Mouse (Mus musculus) CH12.LX (cell line): ENCODE results near the gene Prkce. TPM values are rescaled to one million over a fixed set of nuclear protein-coding genes. Genes with fewer than 3 reads are reported as not detected.

ENCODE experiments used
- DNase-seq: peaks from one replicate; pipeline ENCODE4 v3.0.0-alpha.2; 2013; ENCODE audit errors: extremely low read depth
- H3K27ac ChIP-seq: 2 replicates; pipeline ENCODE4 v1.5.1; 2012; ENCODE audit warnings: low read depth, mild to moderate bottlenecking, control low read depth, moderate library complexity; ENCODE audit not compliant: insufficient read depth
- H3K27me3 ChIP-seq: replicated peaks from 2 replicates; pipeline ENCODE3; 2012; ENCODE audit warnings: inconsistent platforms
- H3K36me3 ChIP-seq, 2 experiments: replicated peaks in 1 of 2; 2 replicates each; pipeline versions ENCODE3 to v1.6.1; 2012; ENCODE audit warnings: inconsistent platforms in 1 of 2, low read length in 1 of 2, mild to moderate bottlenecking in 1 of 2, mixed read lengths in 1 of 2, moderate library complexity in 1 of 2; ENCODE audit not compliant: control insufficient read depth in 1 of 2, insufficient read depth in 1 of 2
- H3K4me1 ChIP-seq, 2 experiments: 2 replicates each; pipeline ENCODE4 v1.6.1; 2012; ENCODE audit warnings: inconsistent platforms in 1 of 2, moderate library complexity in 1 of 2; ENCODE audit not compliant: insufficient read depth in 2 of 2, control insufficient read depth in 1 of 2
- H3K4me2 ChIP-seq: 2 replicates; pipeline ENCODE4 v1.6.1; 2012; ENCODE audit warnings: low read depth, mild to moderate bottlenecking, control low read depth; ENCODE audit not compliant: poor library complexity, insufficient read depth, severe bottlenecking
- H3K4me3 ChIP-seq, 3 experiments: fragments of 150-350 bp in 1 of 3; sonication (generic) in 1 of 3; replicated peaks in 1 of 3; 2 replicates each; pipeline versions ENCODE3 to v1.5.1; 2011 to 2012; ENCODE audit warnings: low read depth in 2 of 3, low read length in 2 of 3, mild to moderate bottlenecking in 2 of 3, moderate library complexity in 2 of 3, control low read depth in 1 of 3, improper control_type of control experiment in 1 of 3, inconsistent platforms in 1 of 3, mixed read lengths in 1 of 3; ENCODE audit not compliant: poor library complexity in 1 of 3
- H3K79me2 ChIP-seq: replicated peaks from 2 replicates; pipeline ENCODE4 v1.6.1; 2012; ENCODE audit warnings: mild to moderate bottlenecking, moderate library complexity; ENCODE audit not compliant: control insufficient read depth, poor library complexity, insufficient read depth, severe bottlenecking; ENCODE audit errors: extremely low read depth
- H3K9ac ChIP-seq: 2 replicates; pipeline ENCODE4 v1.6.1; 2012; ENCODE audit warnings: low read depth, mild to moderate bottlenecking, control low read depth, moderate library complexity; ENCODE audit not compliant: insufficient read depth
- H3K9me3 ChIP-seq: replicated peaks from 2 replicates; pipeline ENCODE3; 2012; ENCODE audit warnings: low read length, inconsistent platforms, mixed read lengths
- BHLHE40 ChIP-seq: IDR thresholded peaks from 2 replicates; pipeline ENCODE4 v1.6.1; 2011; ENCODE audit warnings: mild to moderate bottlenecking, low read depth, low read length, improper control_type of control experiment
- CHD1 ChIP-seq: IDR thresholded peaks from 2 replicates; pipeline ENCODE4 v1.6.1; 2012; ENCODE audit warnings: low read depth, low read length, improper control_type of control experiment, inconsistent platforms
- ELF1 ChIP-seq: IDR thresholded peaks from 2 replicates; pipeline ENCODE4 v1.6.1; 2014; ENCODE audit warnings: low read depth, mild to moderate bottlenecking, inconsistent platforms, low read length, improper control_type of control experiment
- EP300 ChIP-seq: IDR thresholded peaks from 2 replicates; pipeline ENCODE4 v1.6.1; 2011; ENCODE audit warnings: low read length, improper control_type of control experiment
- ETS1 ChIP-seq: conservative IDR thresholded peaks from 2 replicates; pipeline ENCODE4 v1.6.1; 2012; ENCODE audit warnings: low read depth, mild to moderate bottlenecking, inconsistent platforms, low read length, improper control_type of control experiment, moderate library complexity
- JUN ChIP-seq: IDR thresholded peaks from 2 replicates; pipeline ENCODE4 v1.6.1; 2011; ENCODE audit warnings: low read depth, mild to moderate bottlenecking, low read length, improper control_type of control experiment, moderate library complexity; ENCODE audit not compliant: insufficient read depth
- KAT2A ChIP-seq: IDR thresholded peaks from 2 replicates; pipeline ENCODE4 v1.6.1; 2012; ENCODE audit warnings: low read length, improper control_type of control experiment, inconsistent platforms; ENCODE audit not compliant: insufficient replicate concordance
- MAFK ChIP-seq: IDR thresholded peaks from 2 replicates; pipeline ENCODE4 v1.6.1; 2011; ENCODE audit warnings: low read length, improper control_type of control experiment; ENCODE audit not compliant: insufficient replicate concordance
- MAX ChIP-seq: IDR thresholded peaks from 2 replicates; pipeline ENCODE4 v1.6.1; 2011; ENCODE audit warnings: low read length, improper control_type of control experiment
- MEF2A ChIP-seq: IDR thresholded peaks from 2 replicates; pipeline ENCODE4 v1.6.1; 2014; ENCODE audit warnings: low read depth, mild to moderate bottlenecking, inconsistent platforms, low read length, improper control_type of control experiment, borderline replicate concordance
- MXI1 ChIP-seq: IDR thresholded peaks from 2 replicates; pipeline ENCODE4 v1.6.1; 2011; ENCODE audit warnings: mild to moderate bottlenecking, low read depth, low read length, improper control_type of control experiment
- POLR2A ChIP-seq: IDR thresholded peaks from 2 replicates; pipeline ENCODE4 v1.6.1; 2011; ENCODE audit warnings: low read depth, mild to moderate bottlenecking, improper control_type of control experiment, low read length
- POLR2AphosphoS2 ChIP-seq: IDR thresholded peaks from 2 replicates; pipeline ENCODE4 v1.6.1; 2011; ENCODE audit warnings: low read depth, low read length, improper control_type of control experiment
- SMC3 ChIP-seq: IDR thresholded peaks from 2 replicates; pipeline ENCODE4 v1.6.1; 2011; ENCODE audit warnings: low read depth, low read length, improper control_type of control experiment
- TBP ChIP-seq: conservative IDR thresholded peaks from 2 replicates; pipeline ENCODE4 v1.6.1; 2011; ENCODE audit warnings: low read depth, low read length, improper control_type of control experiment
- TCF12 ChIP-seq: IDR thresholded peaks from 2 replicates; pipeline ENCODE4 v1.6.1; 2014; ENCODE audit warnings: low read depth, mild to moderate bottlenecking, inconsistent platforms, low read length, improper control_type of control experiment
- USF2 ChIP-seq: conservative IDR thresholded peaks from 2 replicates; pipeline ENCODE4 v1.6.1; 2011; ENCODE audit warnings: low read depth, low read length, improper control_type of control experiment
- ZMIZ1 ChIP-seq: IDR thresholded peaks from 2 replicates; pipeline ENCODE4 v1.6.1; 2012; ENCODE audit warnings: low read depth, mild to moderate bottlenecking, inconsistent platforms, low read length, improper control_type of control experiment
- ZNF384 ChIP-seq: IDR thresholded peaks from 2 replicates; pipeline ENCODE4 v1.6.1; 2012; ENCODE audit warnings: low read depth, low read length, improper control_type of control experiment, inconsistent platforms
- dilution Hi-C: fragments of 300-500 bp; cut with MboI; formaldehyde crosslinking; loops from 2 replicates; pipeline ENCODE4 v1.14.3; 2020; ENCODE audit warnings: low sequenced_read_pairs; ENCODE audit not compliant: extremely low pct_unique_long_range_greater_than_20kb, extremely low pct_ligation_motif_present
- in situ Hi-C: fragments of 300-500 bp; cut with MboI; formaldehyde crosslinking; loops from 3 replicates; pipeline ENCODE4 v1.14.3; 2019; ENCODE audit warnings: low sequenced_read_pairs, low pct_ligation_motif_present, low pct_unique_long_range_greater_than_20kb, mixed read lengths
- polyA plus RNA-seq: library from polyadenylated mRNA; unstranded; fragments of >175 nt; gene quantifications from 2 replicates; pipeline ENCODE4 v1.2.1, GENCODE M21; 2012; ENCODE audit warnings: low read depth; ENCODE audit not compliant: insufficient read length
- total RNA-seq, 2 experiments: library from RNA; depleted of rRNA; stranded (reverse); fragments of 300-350 nt in 1 of 2; fragments of >200 nt in 1 of 2; gene quantifications; 2 replicates each; pipeline ENCODE4 v1.2.3; 2012 to 2014

The Prkce gene
- total and polyA plus RNA-seq, 3 experiments = 4.1 to 13.2 (median 11.4) TPM

DNA sequence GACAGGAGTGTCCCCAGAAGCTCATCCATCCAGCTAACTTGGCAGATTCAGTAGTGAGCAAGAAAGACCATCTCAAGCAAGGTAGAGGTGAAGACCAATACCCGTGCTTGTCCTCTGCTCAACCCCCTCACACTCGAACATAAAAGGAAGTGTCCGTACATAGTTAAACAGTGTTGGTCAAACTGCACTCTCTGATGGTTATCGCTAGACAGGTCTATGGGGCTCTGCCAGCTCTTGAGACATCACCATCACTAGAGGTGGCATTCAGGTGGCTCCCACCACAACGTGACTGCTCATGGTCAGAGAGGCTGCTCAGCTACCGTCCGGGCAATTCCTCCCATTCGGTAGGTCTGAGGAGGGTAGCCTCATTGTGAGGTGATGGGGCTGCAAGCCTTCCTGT lies 296.6 kb downstream of the Prkce start:
- dilution Hi-C loops (no loop called here), in situ Hi-C loops (loop anchor here (25.0 kb wide), 1 partner anchor 802 kb away; no protein-coding TSS in a partner anchor)
- DNase-seq = no peak
- Histone ChIP-seq H3K27ac (peak overlapping the region; percentile 2; the same call in 1 of the 2 replicates), H3K9ac (no peak overlapping the region), H3K4me1 (peaks cover 50 to 93% of the 10 kb centered on the region in 2 experiments), H3K27me3 (no peaks in the 10 kb centered on the region), H3K4me3 (no peak overlapping the region), H3K79me2 (no peaks in the 10 kb centered on the region), H3K4me2 (no peak overlapping the region), H3K36me3 (peaks cover 0 to 7% of the 10 kb centered on the region in 2 experiments), H3K9me3 (no peaks in the 10 kb centered on the region)
- TF ChIP-seq MXI1 (no peak), MAFK (no peak), JUN (no peak), ELF1 (no peak), MAX (no peak), ZMIZ1 (no peak)

DNA sequence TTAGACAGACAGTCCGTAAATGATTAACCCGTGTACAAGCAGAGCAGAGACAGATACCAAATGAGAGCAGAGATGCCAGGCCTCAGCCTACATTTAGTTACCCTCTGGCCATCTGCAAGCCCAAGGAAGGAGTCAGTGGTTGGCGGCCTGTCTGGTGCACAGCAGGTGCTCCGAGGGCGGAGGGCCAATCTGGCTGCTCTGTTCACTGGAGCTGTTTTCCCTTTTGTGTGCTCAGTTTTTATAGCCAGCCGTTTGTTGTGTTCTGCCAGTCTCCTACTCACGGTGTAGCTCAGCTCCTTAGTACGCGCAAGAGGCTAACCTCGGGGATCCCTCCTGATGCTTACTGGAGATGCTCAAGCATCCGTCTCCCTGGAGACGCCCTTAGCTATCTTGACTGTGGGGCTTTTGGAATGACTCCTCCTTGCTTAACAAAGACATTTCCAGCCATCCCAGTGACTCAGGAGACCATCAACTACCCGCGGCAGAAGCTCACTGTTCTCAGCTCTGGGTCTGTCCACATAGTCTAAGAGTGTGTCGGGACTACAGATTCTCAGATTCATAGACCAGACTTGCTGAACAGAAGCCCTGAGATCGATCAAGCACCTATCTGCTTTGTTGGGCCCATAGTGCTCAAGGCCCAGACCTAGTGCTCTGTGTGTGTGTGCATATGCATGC lies 297.2 kb downstream of the Prkce start:
- no peak overlapping the region for H3K4me3 ChIP-seq
- no peak overlapping the region for H3K9ac ChIP-seq
- no peaks in the 10 kb centered on the region for H3K27me3 ChIP-seq
- H3K27ac ChIP-seq = peak overlapping the region; percentile 12; the same call in 1 of the 2 replicates
- H3K9me3 ChIP-seq = no peaks in the 10 kb centered on the region
- no peak for DNase-seq
- in situ Hi-C loops = loop anchor here (25.0 kb wide), 1 partner anchor 803 kb away; no protein-coding TSS in a partner anchor
- peaks cover 54 to 95% of the 10 kb centered on the region in 2 experiments for H3K4me1 ChIP-seq
- peaks cover 0 to 7% of the 10 kb centered on the region in 2 experiments for H3K36me3 ChIP-seq
- dilution Hi-C loops = no loop called here
- H3K4me2 ChIP-seq = no peak overlapping the region
- no peak for TF ChIP-seq POLR2AphosphoS2
- no peak for TF ChIP-seq TCF12
- TF ChIP-seq EP300 = no peak
- TF ChIP-seq MAX = no peak
- no peak for TF ChIP-seq MEF2A
- TF ChIP-seq MXI1 = no peak
- no peak for TF ChIP-seq POLR2A
- TF ChIP-seq KAT2A = no peak
- no peaks in the 10 kb centered on the region for H3K79me2 ChIP-seq

DNA sequence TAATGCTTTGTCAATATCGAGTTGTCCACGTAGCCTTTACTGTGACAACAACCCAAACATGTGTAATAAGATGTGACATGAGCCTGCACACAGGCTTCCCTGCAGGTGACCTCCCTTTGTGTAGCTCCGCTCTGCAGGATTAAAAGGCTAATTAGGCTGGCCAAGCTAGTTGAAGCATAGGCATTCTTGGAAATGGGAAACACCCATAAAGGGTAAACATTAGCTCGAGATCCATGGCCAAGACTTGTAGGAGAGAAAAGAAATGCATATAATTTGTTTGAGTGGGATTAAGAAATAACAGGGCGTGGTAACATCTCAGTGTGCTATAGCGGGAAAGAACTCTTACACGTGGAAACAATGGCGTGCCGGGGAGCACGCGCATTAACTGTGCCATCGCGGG lies 298.3 kb downstream of the Prkce start:
- H3K4me2 ChIP-seq = no peak overlapping the region

More for the DNA sequence above, 298.3 kb downstream of the Prkce start:
- Histone ChIP-seq H3K9me3 (no peaks in the 10 kb centered on the region), H3K27me3 (no peaks in the 10 kb centered on the region), H3K27ac (no peak overlapping the region), H3K79me2 (no peaks in the 10 kb centered on the region; the same call in 1 of the 2 replicates), H3K4me3 (no peak overlapping the region), H3K9ac (no peak overlapping the region), H3K36me3 (peaks cover 0 to 7% of the 10 kb centered on the region in 2 experiments), H3K4me1 (peaks cover 61 to 96% of the 10 kb centered on the region in 2 experiments)
- in situ Hi-C loops = loop anchor here (25.0 kb wide), 1 partner anchor 804 kb away; no protein-coding TSS in a partner anchor
- DNase-seq = no peak
- TF ChIP-seq POLR2A = no peak
- TF ChIP-seq TCF12 = no peak
- no peak for TF ChIP-seq ETS1
- TF ChIP-seq USF2 = no peak
- TF ChIP-seq MAFK = no peak
- TF ChIP-seq TBP = no peak
- TF ChIP-seq SMC3 = no peak
- no peak for TF ChIP-seq CHD1
- TF ChIP-seq MEF2A = no peak
- no peak for TF ChIP-seq ZNF384
- no peak for TF ChIP-seq BHLHE40
- dilution Hi-C loops = no loop called here
